Mouse (Mus musculus) lung, postnatal 0 days (tissue): Measurements from ENCODE around the gene Paqr5. TPM values are rescaled to one million over a fixed set of nuclear protein-coding genes. Genes with fewer than 3 reads are reported as not detected.

Experiments used
- ATAC-seq: fragments of 200-750 bp; cut with Nextera tagmentation; 2 replicates; pipeline ENCODE4 v1.8.0; 2017; ENCODE audit warnings: moderate library complexity
- DNase-seq: peaks from one replicate; pipeline ENCODE4 v3.0.0-alpha.2; 2016; ENCODE audit warnings: low spot score
- H3K27ac ChIP-seq: fragments of 300-500 bp; sonication (generic); 2 replicates; pipeline ENCODE4 v1.5.1; 2014; ENCODE audit warnings: antibody characterized with exemption, mild to moderate bottlenecking, low read length, mixed read lengths
- H3K27me3 ChIP-seq: fragments of 300-500 bp; sonication (generic); replicated peaks from 2 replicates; pipeline ENCODE4 v1.6.1; 2014; ENCODE audit warnings: low read length, mixed read lengths; ENCODE audit not compliant: insufficient read depth
- H3K36me3 ChIP-seq: fragments of 300-500 bp; sonication (generic); 2 replicates; pipeline ENCODE4 v1.6.1; 2014; ENCODE audit warnings: low read length, mixed read lengths; ENCODE audit not compliant: insufficient read depth
- H3K4me1 ChIP-seq: fragments of 300-500 bp; sonication (generic); 2 replicates; pipeline ENCODE4 v1.6.1; 2014; ENCODE audit warnings: antibody characterized with exemption, low read depth, low read length, mixed read lengths; ENCODE audit not compliant: insufficient read depth
- H3K4me2 ChIP-seq: fragments of 300-500 bp; sonication (generic); replicated peaks from 2 replicates; pipeline ENCODE4 v1.6.1; 2014; ENCODE audit warnings: low read depth, mild to moderate bottlenecking, low read length, moderate library complexity, mixed read lengths
- H3K4me3 ChIP-seq: fragments of 300-500 bp; sonication (generic); 2 replicates; pipeline ENCODE4 v1.5.1; 2014; ENCODE audit warnings: low read depth, low read length
- H3K9ac ChIP-seq: fragments of 300-500 bp; sonication (generic); replicated peaks from 2 replicates; pipeline ENCODE4 v1.6.1; 2014; ENCODE audit warnings: low read depth, mild to moderate bottlenecking
- H3K9me3 ChIP-seq: fragments of 300-500 bp; sonication (generic); 2 replicates; pipeline ENCODE4 v1.6.1; 2016; ENCODE audit warnings: low read length, mixed read lengths
- CTCF ChIP-seq: IDR thresholded peaks from 2 replicates; pipeline ENCODE4 v1.5.1; 2016; ENCODE audit warnings: antibody characterized with exemption, mild to moderate bottlenecking
- EP300 ChIP-seq: IDR thresholded peaks from 2 replicates; pipeline ENCODE4 v1.6.1; 2016; ENCODE audit warnings: antibody characterized with exemption, mild to moderate bottlenecking, control low read depth
- WGBS: fragments of 180-500 bp; shearing (Covaris S2); extraction: QIAGEN DNeasy Blood & Tissue Kit; methylation state at CpG from one replicate; pipeline ENCODE4 v1.1.7; 2014; 5-methylcytosine and 5-hydroxymethylcytosine counted together
- polyA plus RNA-seq: library from polyadenylated mRNA; unstranded; fragments of >200 nt; fragmentation: Nextera tagmentation; extraction: Ambion mirVana; gene quantifications from 2 replicates; pipeline ENCODE4 v1.2.1, GENCODE M21; 2015

Paqr5 gene
- polyA plus RNA-seq, 1 experiment from 2014 or later: 8.7 TPM

DNA sequence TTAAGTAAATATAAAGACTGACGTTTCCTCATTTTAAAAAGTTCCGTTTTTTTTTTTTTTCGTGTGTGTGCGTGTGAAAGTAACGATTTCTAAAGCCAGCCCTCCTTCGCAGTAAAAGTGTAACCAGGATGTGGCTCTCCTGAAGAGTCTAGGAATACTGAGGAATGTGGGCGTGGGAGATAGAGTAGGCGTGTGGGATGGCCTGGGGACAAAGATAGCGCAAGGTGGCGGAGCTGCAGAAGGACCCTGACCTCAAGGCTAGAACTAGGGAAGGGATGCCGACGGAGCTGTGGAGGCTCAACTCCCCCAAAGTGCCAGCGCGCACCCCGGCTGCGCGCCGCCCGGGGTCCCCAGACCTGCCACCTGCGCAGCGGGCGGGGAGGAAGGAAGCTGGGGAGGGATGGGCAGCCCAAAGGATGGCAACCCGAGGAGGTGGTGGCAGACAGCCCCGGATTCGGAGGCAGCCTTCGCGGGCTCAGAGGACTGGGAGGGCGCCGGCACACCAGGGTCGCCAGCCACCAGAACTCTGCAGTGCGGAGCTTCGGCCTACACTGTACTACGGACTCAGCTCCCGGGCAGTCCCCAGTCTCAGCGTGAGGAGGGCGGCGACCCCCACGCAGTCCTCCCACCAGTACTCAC lies 80.6 kb downstream of the Paqr5 start:
- TF ChIP-seq EP300: no peak
- no peak for TF ChIP-seq CTCF
- Histone ChIP-seq H3K9me3 (no peaks in the 10 kb centered on the region), H3K4me3 (peak overlapping the region; percentile 62), H3K27ac (no peak overlapping the region), H3K4me1 (peaks cover 8% of the 10 kb centered on the region; the same call in 1 of the 2 replicates), H3K9ac (peak overlapping the region; percentile 34; the same call in 1 of the 2 replicates), H3K27me3 (no peaks in the 10 kb centered on the region), H3K4me2 (peak overlapping the region; percentile 100), H3K36me3 (no peaks in the 10 kb centered on the region)
- DNase-seq (peak; percentile 62), ATAC-seq (peak; percentile 51)
- under 1% methylated on average over 28 of the region's 38 CpGs for WGBS

DNA sequence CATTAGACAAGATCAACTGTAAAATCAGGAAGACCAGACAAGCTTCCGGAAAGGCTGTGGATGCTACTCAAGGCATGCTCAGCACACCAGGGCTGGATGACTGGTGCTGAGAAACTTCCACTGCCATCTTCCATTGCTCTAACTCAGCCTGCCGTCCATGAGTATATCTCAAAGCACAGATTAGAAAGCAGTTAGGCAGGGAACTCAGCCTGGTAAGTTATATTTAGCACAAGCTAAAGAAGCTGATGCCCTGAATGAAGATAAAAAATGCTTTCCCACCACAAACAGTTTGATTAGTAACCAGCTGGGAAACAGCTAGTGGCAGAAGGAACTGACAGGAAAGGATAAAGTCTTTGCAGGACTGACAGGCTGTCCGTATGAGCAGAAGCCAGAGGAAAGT lies 85.6 kb downstream of the Paqr5 start:
- no peaks in the 10 kb centered on the region for H3K27me3 ChIP-seq
- TF ChIP-seq EP300 (no peak), CTCF (no peak)
- H3K9ac ChIP-seq: no peak overlapping the region
- 77% methylated on average over 3 of the region's 3 CpGs for WGBS
- no peak overlapping the region for H3K27ac ChIP-seq
- DNase-seq (no peak), ATAC-seq (no peak)
- no peaks in the 10 kb centered on the region; the same call in 1 of the 2 replicates for H3K36me3 ChIP-seq
- no peak overlapping the region for H3K4me3 ChIP-seq
- H3K4me1 ChIP-seq: no peaks in the 10 kb centered on the region
- H3K9me3 ChIP-seq: no peaks in the 10 kb centered on the region
- H3K4me2 ChIP-seq: no peak overlapping the region

DNA sequence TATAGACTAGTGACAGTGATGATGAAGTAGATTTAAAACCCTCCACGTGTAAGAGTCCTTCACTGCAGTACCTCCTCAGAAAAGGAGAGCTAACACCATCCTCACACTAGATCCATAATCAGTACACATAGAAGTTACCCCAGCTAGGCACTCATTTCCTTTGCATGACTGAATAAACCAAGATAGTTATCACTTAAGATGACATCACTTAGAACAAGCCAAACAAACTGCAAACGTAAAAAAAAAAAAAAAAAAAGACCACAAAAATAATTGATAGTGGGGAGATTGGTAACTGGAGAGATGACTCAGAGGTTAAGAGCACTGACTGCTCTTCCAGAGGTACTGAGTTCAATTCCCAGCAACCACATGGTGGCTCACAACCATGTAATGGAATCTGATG lies 93.3 kb downstream of the Paqr5 start:
- no peak overlapping the region for H3K4me3 ChIP-seq
- 55% methylated on average over 2 of the region's 2 CpGs for WGBS
- no peaks in the 10 kb centered on the region; the same call in 1 of the 2 replicates for H3K36me3 ChIP-seq
- TF ChIP-seq EP300 (no peak), CTCF (no peak)
- H3K9ac ChIP-seq: no peak overlapping the region
- H3K4me2 ChIP-seq: no peak overlapping the region
- no peaks in the 10 kb centered on the region for H3K4me1 ChIP-seq
- DNase-seq (no peak), ATAC-seq (no peak)
- H3K27ac ChIP-seq: no peak overlapping the region
- H3K27me3 ChIP-seq: no peaks in the 10 kb centered on the region
- no peaks in the 10 kb centered on the region for H3K9me3 ChIP-seq

DNA sequence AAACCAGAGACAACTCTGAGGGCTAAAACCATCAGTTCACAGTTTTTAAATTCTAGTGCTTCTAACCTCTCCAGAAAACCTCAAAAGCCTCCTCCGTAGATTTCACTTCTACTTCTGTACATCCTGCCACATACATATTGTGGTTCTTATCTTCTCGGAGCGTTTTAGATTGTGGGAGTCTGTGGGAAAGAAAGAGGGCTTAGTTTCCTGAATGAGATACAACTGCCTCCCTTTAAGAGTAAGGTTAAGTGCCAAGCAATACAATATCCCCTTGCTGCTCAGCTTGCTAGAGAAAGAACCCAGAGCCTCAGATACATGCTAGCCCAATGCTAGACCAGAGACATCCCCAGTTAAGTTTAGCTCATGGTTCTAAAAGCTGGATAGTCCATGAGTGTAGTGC lies 94.6 kb downstream of the Paqr5 start:
- WGBS: 83% methylated on average over 3 of the region's 3 CpGs
- Histone ChIP-seq H3K4me2 (no peak overlapping the region), H3K36me3 (no peaks in the 10 kb centered on the region; the same call in 1 of the 2 replicates), H3K9me3 (no peaks in the 10 kb centered on the region), H3K4me3 (no peak overlapping the region), H3K9ac (no peak overlapping the region), H3K4me1 (no peaks in the 10 kb centered on the region), H3K27me3 (no peaks in the 10 kb centered on the region), H3K27ac (no peak overlapping the region)
- DNase-seq: no peak
- no peak for ATAC-seq
- no peak for TF ChIP-seq EP300
- no peak for TF ChIP-seq CTCF

DNA sequence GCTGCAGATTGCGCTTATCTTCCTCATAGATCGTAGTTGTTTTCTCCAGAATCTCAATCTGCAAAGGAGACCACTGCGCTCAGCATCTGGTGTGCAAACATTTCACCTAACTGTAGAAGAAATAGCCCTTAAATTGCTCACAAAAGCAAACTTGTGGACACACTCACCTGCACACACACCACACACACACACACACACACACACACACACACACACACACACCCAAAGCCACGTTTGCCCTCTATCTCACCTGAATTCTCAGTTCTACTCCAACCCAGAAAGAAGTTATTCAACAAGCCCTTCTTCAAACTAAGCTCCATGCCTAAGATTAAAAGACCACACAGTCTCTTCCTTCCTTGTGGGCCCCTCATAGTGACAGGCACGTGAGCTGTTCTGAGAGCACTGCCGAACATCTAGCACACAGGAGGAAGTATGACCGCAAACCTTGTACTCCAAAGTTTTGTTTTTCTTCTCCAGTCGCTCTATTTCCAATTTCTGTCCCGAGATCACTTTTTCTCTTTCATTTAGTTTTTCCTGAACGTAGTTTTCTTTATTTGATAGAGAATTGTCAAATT lies 101.5 kb downstream of the Paqr5 start:
- WGBS: 80% methylated on average over 10 of the region's 10 CpGs
- Histone ChIP-seq H3K4me1 (no peaks in the 10 kb centered on the region), H3K36me3 (no peaks in the 10 kb centered on the region), H3K9me3 (no peaks in the 10 kb centered on the region), H3K27me3 (no peaks in the 10 kb centered on the region), H3K9ac (no peak overlapping the region), H3K4me2 (no peak overlapping the region), H3K4me3 (no peak overlapping the region), H3K27ac (no peak overlapping the region)
- TF ChIP-seq CTCF (no peak), EP300 (no peak)
- DNase-seq (no peak), ATAC-seq (no peak)

DNA sequence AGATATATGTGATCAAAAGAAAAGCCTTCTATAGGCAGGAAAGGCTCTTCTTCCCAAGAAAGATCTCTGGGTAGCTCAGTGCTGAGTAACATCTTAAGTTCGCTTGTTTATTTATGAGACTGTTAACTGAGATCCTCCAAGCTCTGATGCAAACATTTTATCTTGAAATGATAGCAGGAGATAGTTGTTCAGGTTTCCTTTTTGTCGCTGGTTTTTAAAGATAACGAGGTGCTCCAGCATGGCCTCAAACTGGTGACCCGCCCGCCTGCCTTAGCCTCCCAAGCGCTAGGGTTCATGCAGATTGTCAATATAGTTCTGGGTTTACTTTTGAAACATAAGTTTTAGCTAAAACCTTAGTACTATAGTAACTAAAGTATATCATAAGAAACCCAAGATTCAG lies 106.3 kb downstream of the Paqr5 start:
- 86% methylated on average over 6 of the region's 6 CpGs for WGBS
- Histone ChIP-seq H3K36me3 (no peaks in the 10 kb centered on the region), H3K9ac (no peak overlapping the region), H3K4me1 (no peaks in the 10 kb centered on the region), H3K27ac (no peak overlapping the region), H3K4me2 (no peak overlapping the region), H3K4me3 (no peak overlapping the region), H3K9me3 (no peaks in the 10 kb centered on the region), H3K27me3 (no peaks in the 10 kb centered on the region)
- DNase-seq (no peak), ATAC-seq (no peak)
- no peak for TF ChIP-seq EP300
- TF ChIP-seq CTCF: no peak
